Mouse (Mus musculus) cerebellum, adult 2 months (tissue): ENCODE measurements around the gene Vwa5b1.

Source experiments
- CTCF ChIP-seq: fragments of 200-500 bp; IDR thresholded peaks from 2 replicates; pipeline ENCODE4 v1.5.1; 2011; ENCODE audit warnings: low read depth, mild to moderate bottlenecking, control low read depth, low read length, moderate library complexity, borderline replicate concordance; ENCODE audit not compliant: insufficient read depth
- POLR2A ChIP-seq: fragments of 200-500 bp; IDR thresholded peaks from 2 replicates; pipeline ENCODE4 v1.6.1; 2011; ENCODE audit warnings: low read length, control low read depth, borderline replicate concordance; ENCODE audit not compliant: insufficient read depth

GRCm38 (mm10) chr4:138648096-138648635, 12.5 kb upstream of the Vwa5b1 start:
- no peak for TF ChIP-seq POLR2A
- TF ChIP-seq CTCF = no peak
